Mouse (Mus musculus): ENCODE measurements around the gene Aldh18a1.

DNA sequence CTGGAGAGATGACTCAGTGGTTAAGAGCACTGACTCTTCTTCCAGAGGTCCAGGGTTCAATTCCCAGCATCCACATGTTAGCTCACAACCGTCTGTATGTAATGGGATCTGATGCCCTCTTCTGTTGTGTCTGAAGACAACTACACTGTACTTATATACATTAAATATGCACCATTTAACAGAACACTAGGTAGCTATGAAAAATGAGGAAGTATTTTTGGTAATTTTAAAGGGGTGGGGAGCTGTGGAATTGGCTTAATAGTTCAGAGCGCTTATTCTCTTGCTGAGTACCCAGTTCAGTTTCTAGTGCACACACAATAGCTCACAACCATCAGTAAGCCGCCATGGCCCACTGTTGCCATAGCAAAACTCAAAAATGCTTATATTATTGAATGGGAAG, 72.7 kb downstream of the Aldh18a1 start:
- TF ChIP-seq CTCF (IDR thresholded peaks at IDR 0.05; ENCODE audit: insufficient read depth, low read length) (no peak), POLR2A (IDR thresholded peaks at IDR 0.05; ENCODE audit: borderline replicate concordance, extremely low read depth, low read depth, low read length) (no peak)

Data from lung, adult 2 months (tissue).